Mouse (Mus musculus): ENCODE data around the gene Lrmda. TPM values are rescaled to one million over a fixed set of nuclear protein-coding genes. Genes with fewer than 3 reads are reported as not detected.

The Lrmda gene
- polyA plus RNA-seq, 1 experiment from 2014 or later, result 0.23 TPM

DNA sequence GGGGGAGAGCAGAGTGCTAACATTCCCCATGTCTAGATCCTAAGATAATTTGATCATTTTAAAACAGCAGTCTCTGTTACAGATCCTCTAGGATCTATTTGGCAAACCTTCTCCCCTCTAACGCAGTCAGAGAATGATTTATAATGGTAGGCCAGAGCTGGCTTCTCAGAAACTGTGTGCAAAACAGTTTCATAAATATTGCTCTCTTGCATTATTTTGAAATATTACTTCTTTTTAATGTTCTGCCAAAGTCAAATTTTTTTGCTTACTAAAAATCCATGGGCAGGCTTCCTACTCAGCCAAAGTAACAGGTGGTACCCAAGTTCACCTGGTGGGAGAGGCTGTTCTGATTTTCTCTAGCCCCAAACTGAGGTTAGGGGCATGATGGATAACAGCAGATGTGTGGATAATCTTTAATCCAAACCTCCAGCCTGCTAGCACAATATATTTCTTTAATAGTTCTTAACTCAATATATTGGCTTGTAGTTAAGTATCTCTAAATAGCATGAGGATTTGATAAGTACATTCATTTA, 1064.8 kb downstream of the Lrmda start:
- Histone ChIP-seq H3K4me1 (no peaks in the 10 kb centered on the region), H3K9ac (no peak overlapping the region), H3K27me3 (replicated peaks) (no peaks in the 10 kb centered on the region), H3K9me3 (replicated peaks) (no peaks in the 10 kb centered on the region), H3K27ac (no peak overlapping the region), H3K36me3 (no peaks in the 10 kb centered on the region), H3K4me3 (no peak overlapping the region), H3K4me2 (no peak overlapping the region)
- 63% methylated on average over 1 of the region's 1 CpGs for WGBS (ENCODE audit: insufficient replicate concordance)
- no peak for ATAC-seq

- Histone ChIP-seq H3K4me3 (no peak overlapping the region), H3K36me3 (no peaks in the 10 kb centered on the region), H3K9ac (no peak overlapping the region), H3K27me3 (replicated peaks) (no peaks in the 10 kb centered on the region), H3K4me1 (no peaks in the 10 kb centered on the region), H3K9me3 (replicated peaks) (no peaks in the 10 kb centered on the region), H3K27ac (no peak overlapping the region), H3K4me2 (no peak overlapping the region)
- WGBS (ENCODE audit: insufficient replicate concordance), result 44% methylated on average over 1 of the region's 1 CpGs
- ATAC-seq, result no peak
Measured at GRCm38 (mm10) chr14:23084797-23085196, 1065.3 kb downstream of the Lrmda start.

GRCm38 (mm10) chr14:23093306-23093705, 1073.8 kb downstream of the Lrmda start:
- 57% methylated on average over 4 of the region's 4 CpGs for WGBS (ENCODE audit: insufficient replicate concordance)

GRCm38 (mm10) chr14:23094546-23095157, 1075.1 kb downstream of the Lrmda start:
- no peak overlapping the region for H3K27ac ChIP-seq
- no peaks in the 10 kb centered on the region for H3K4me1 ChIP-seq
- H3K4me2 ChIP-seq, result no peak overlapping the region
- no peak overlapping the region for H3K9ac ChIP-seq
- H3K36me3 ChIP-seq, result no peaks in the 10 kb centered on the region
- no peak for ATAC-seq
- no peaks in the 10 kb centered on the region for H3K9me3 ChIP-seq (replicated peaks)
- 59% methylated on average over 5 of the region's 5 CpGs for whole genome bisulfite sequencing (ENCODE audit: insufficient replicate concordance)
- H3K4me3 ChIP-seq, result no peak overlapping the region
- no peaks in the 10 kb centered on the region for H3K27me3 ChIP-seq (replicated peaks)

More at GRCm38 (mm10) chr14:23093306-23093705, 1073.8 kb downstream of the Lrmda start:
- ATAC-seq, result no peak
- H3K36me3 ChIP-seq, result no peaks in the 10 kb centered on the region
- H3K27me3 ChIP-seq (replicated peaks), result no peaks in the 10 kb centered on the region
- no peaks in the 10 kb centered on the region for H3K4me1 ChIP-seq
- no peak overlapping the region for H3K27ac ChIP-seq
- H3K4me3 ChIP-seq, result no peak overlapping the region
- no peak overlapping the region for H3K4me2 ChIP-seq
- no peak overlapping the region for H3K9ac ChIP-seq
- H3K9me3 ChIP-seq (replicated peaks), result no peaks in the 10 kb centered on the region

DNA sequence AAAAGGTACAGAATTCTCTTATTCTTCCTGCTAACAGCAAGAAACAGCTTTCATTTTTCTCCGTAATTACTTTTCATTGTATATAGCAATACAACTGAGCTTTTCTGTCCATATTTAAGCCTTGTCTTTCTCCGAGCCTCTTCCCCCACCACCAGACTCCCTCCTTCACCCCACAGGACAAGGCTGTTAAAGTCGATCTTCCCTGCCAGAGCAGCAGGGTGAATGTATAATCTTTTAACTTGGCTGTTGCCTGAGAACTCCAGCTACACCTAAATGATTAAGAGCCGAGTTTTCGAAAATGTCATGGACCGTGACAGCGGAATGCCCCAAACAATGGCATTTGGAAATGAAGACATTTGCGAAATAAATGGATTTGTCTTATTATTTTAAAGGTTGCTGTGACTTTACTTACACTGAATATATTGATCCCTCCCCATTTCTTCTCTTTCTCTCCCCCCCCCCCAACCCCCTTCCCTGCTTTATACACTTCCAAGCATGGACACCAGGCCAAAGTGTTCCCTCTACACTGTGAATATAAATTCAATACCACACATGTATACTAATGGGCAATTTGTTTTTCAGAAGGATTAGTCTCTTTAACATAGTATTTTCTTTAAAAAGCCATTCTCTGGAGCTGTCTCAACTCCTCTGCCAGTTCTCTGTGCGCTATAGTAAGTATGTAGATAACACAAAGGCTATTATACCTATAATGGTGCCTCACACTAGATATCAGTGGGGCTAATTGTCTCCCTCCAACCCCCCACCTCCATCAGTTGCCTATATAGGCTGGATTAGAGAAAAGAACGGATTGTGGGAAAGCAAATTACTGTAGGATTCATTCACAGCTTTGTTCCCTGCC, 1075.9 kb downstream of the Lrmda start:
- H3K27me3 ChIP-seq (replicated peaks), result no peaks in the 10 kb centered on the region
- no peak overlapping the region for H3K27ac ChIP-seq
- WGBS (ENCODE audit: insufficient replicate concordance), result 63% methylated on average over 10 of the region's 10 CpGs
- no peak overlapping the region for H3K9ac ChIP-seq
- H3K4me3 ChIP-seq, result no peak overlapping the region
- no peak for ATAC-seq
- no peak overlapping the region for H3K4me2 ChIP-seq
- no peaks in the 10 kb centered on the region for H3K4me1 ChIP-seq
- no peaks in the 10 kb centered on the region for H3K9me3 ChIP-seq (replicated peaks)
- no peaks in the 10 kb centered on the region for H3K36me3 ChIP-seq

DNA sequence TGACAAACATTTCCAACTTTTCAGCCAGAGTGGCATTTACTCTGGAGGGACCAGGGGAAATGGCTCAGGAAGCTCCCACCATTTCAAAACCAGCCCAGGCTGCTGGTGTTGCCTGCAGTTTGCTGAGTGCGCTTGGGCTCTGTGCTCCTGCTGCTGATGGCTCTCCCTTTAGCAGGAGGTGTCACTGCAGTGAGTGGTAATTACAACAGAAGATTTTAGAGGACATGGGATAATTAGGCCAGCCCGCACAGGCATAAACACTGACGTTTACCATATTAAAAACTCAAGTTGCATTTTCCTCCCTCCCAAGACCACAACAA, 1076.5 kb downstream of the Lrmda start:
- Histone ChIP-seq H3K9ac (no peak overlapping the region), H3K4me1 (no peaks in the 10 kb centered on the region), H3K4me3 (no peak overlapping the region), H3K36me3 (no peaks in the 10 kb centered on the region), H3K27me3 (replicated peaks) (no peaks in the 10 kb centered on the region), H3K27ac (no peak overlapping the region), H3K9me3 (replicated peaks) (no peaks in the 10 kb centered on the region), H3K4me2 (no peak overlapping the region)
- no peak for ATAC-seq
- 48% methylated on average over 3 of the region's 3 CpGs for WGBS (ENCODE audit: insufficient replicate concordance)

- Histone ChIP-seq H3K27ac (no peak overlapping the region), H3K9me3 (replicated peaks) (no peaks in the 10 kb centered on the region), H3K4me3 (no peak overlapping the region), H3K4me2 (no peak overlapping the region), H3K9ac (no peak overlapping the region), H3K36me3 (no peaks in the 10 kb centered on the region), H3K4me1 (no peaks in the 10 kb centered on the region), H3K27me3 (replicated peaks) (no peaks in the 10 kb centered on the region)
- WGBS (ENCODE audit: insufficient replicate concordance), result 67% methylated on average over 4 of the region's 4 CpGs
- ATAC-seq, result no peak
Measured at GRCm38 (mm10) chr14:23096405-23096804, 1076.9 kb downstream of the Lrmda start.

Small RNA genes within 50 kb of the gene (microRNA-seq; reads per million reads assigned to microRNA genes)
- not detected for gene Gm27532

Other genes with a start within 250 kb of the Lrmda start
- gene Vdac2, start 194.5 kb upstream of the Lrmda start, polyA plus RNA-seq (2016; fragmentation: Nextera tagmentation; extraction: Ambion mirVana), result 194 and 198 TPM in 2 replicates
- gene Comtd1, start 170.7 kb upstream of the Lrmda start, polyA plus RNA-seq (2016; fragmentation: Nextera tagmentation; extraction: Ambion mirVana), result 35.7 and 41.3 TPM in 2 replicates
- 2.8 and 4.0 TPM in 2 replicates for gene Zfp503, start 30.1 kb upstream of the Lrmda start, polyA plus RNA-seq (2016; fragmentation: Nextera tagmentation; extraction: Ambion mirVana)